Mouse (Mus musculus) forebrain, embryonic 11.5 days (tissue): ENCODE data around the gene Tas2r105. TPM values are rescaled to one million over a fixed set of nuclear protein-coding genes. Genes with fewer than 3 reads are reported as not detected.

ENCODE experiments used
- ATAC-seq: fragments of 200-750 bp; cut with Nextera tagmentation; replicated peaks from 2 replicates; pipeline ENCODE4 v1.8.0; 2017; ENCODE audit warnings: moderate TSS enrichment; ENCODE audit not compliant: low FRiP score
- DNase-seq: peaks from one replicate; pipeline ENCODE4 v3.0.0-alpha.2; 2017; ENCODE audit warnings: low spot score
- H3K27ac ChIP-seq: fragments of 300-500 bp; sonication (generic); 2 replicates; pipeline ENCODE4 v1.5.1; 2014; ENCODE audit warnings: low read depth, low read length
- H3K27me3 ChIP-seq: fragments of 300-500 bp; sonication (generic); 2 replicates; pipeline ENCODE4 v1.6.1; 2014; ENCODE audit warnings: mild to moderate bottlenecking, low read length, mixed read lengths; ENCODE audit not compliant: control insufficient read depth, insufficient read depth
- H3K36me3 ChIP-seq: fragments of 300-500 bp; sonication (generic); 2 replicates; pipeline ENCODE4 v1.6.1; 2014; ENCODE audit warnings: mild to moderate bottlenecking, low read length, moderate library complexity, mixed read lengths; ENCODE audit not compliant: control insufficient read depth, insufficient read depth
- H3K4me1 ChIP-seq: fragments of 300-500 bp; sonication (generic); replicated peaks from 2 replicates; pipeline ENCODE4 v1.6.1; 2014; ENCODE audit warnings: low read length, mixed read lengths; ENCODE audit not compliant: control insufficient read depth, insufficient read depth
- H3K4me2 ChIP-seq: fragments of 300-500 bp; sonication (generic); 2 replicates; pipeline ENCODE4 v1.6.1; 2014; ENCODE audit warnings: low read depth, mild to moderate bottlenecking, low read length, moderate library complexity, mixed read lengths; ENCODE audit not compliant: severe bottlenecking
- H3K4me3 ChIP-seq: fragments of 300-500 bp; sonication (generic); 2 replicates; pipeline ENCODE4 v1.5.1; 2014; ENCODE audit warnings: low read depth, low read length
- H3K9ac ChIP-seq: fragments of 300-500 bp; sonication (generic); 2 replicates; pipeline ENCODE4 v1.6.1; 2014; ENCODE audit warnings: low read length
- H3K9me3 ChIP-seq: fragments of 300-500 bp; sonication (generic); 2 replicates; pipeline ENCODE4 v1.6.1; 2016; ENCODE audit warnings: low read length, mixed read lengths; ENCODE audit not compliant: control insufficient read depth
- WGBS: fragments of 180-500 bp; shearing (Covaris S2); extraction: QIAGEN DNeasy Blood & Tissue Kit; methylation state at CpG from one replicate; pipeline ENCODE4 v1.1.7; 2014; 5-methylcytosine and 5-hydroxymethylcytosine counted together
- polyA plus RNA-seq: library from polyadenylated mRNA; unstranded; fragments of >200 nt; fragmentation: Nextera tagmentation; extraction: Ambion mirVana; gene quantifications from 2 replicates; pipeline ENCODE4 v1.2.1, GENCODE M21; 2014

The Tas2r105 gene
- polyA plus RNA-seq = not detected in 2 replicates

- WGBS = 82% methylated on average over 1 of the region's 1 CpGs
- Histone ChIP-seq H3K9me3 (no peaks in the 10 kb centered on the region), H3K4me3 (no peak within 1 kb of the TSS), H3K4me1 (no peaks in the 10 kb centered on the region), H3K27ac (no peak within 1 kb of the TSS), H3K36me3 (no peaks in the 10 kb centered on the region), H3K27me3 (no peaks in the 10 kb centered on the region), H3K4me2 (no peak within 1 kb of the TSS), H3K9ac (no peak within 1 kb of the TSS)
- no peak for ATAC-seq
- no peak for DNase-seq
Observed at GRCm38 (mm10) chr6:131687395-131687794, at the start of gene Tas2r105. Gene Tas2r105 (minus strand): TSS chr6:131687495.

DNA sequence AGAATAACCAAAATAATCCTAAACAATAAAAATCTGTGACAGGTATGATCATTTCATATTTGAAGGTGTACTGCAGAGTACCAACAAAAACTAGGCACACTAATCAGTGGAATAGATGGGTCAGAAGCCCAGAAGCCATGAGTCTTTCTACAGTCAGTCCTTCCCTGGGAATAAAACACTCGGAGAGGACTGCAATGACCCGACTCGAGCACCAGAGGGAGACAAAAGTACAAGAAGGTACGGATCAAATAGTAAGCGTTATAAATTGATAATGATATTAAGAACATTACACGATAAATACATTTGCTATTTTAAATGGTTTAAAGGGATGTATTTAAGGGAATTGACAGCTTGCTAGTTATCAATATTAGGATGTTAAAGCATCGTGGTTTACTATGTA lies 25.5 kb upstream of the Tas2r105 start:
- no peak overlapping the region for H3K4me2 ChIP-seq
- H3K4me3 ChIP-seq = no peak overlapping the region
- H3K27me3 ChIP-seq = no peaks in the 10 kb centered on the region
- H3K4me1 ChIP-seq = no peaks in the 10 kb centered on the region
- no peak overlapping the region for H3K9ac ChIP-seq
- no peaks in the 10 kb centered on the region; the same call in 1 of the 2 replicates for H3K9me3 ChIP-seq
- DNase-seq (no peak), ATAC-seq (no peak)
- no peaks in the 10 kb centered on the region for H3K36me3 ChIP-seq
- WGBS = 49% methylated on average over 7 of the region's 7 CpGs
- no peak overlapping the region for H3K27ac ChIP-seq

DNA sequence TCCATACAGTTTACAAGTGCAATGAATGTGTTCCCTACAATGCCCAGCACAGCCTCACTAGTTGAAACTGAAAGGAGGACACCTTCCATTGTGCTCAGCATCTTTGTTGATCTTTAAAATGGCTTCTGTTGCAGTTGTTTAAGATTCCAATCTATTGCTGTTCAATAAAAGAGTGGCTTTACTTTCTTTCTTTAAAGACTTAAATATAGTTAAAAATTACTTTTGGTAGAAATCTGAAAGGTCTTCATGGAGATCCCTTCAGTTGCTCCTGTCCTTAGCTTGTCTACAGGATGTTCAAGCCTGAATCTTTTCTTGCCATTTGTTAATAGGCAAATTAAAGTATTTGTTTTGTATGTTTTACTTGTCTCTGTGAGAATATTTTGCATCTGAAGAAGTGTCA lies 2.7 kb upstream of the Tas2r105 start, which contains the start of gene Tas2r114:
Gene Tas2r114, minus strand, starts transcription at position 101 of the 400 bp plus-strand sequence.
- no peak for DNase-seq
- Histone ChIP-seq H3K9ac (no peak within 1 kb of the TSS), H3K27me3 (no peaks in the 10 kb centered on the region), H3K9me3 (no peaks in the 10 kb centered on the region; the same call in 1 of the 2 replicates), H3K4me1 (no peaks in the 10 kb centered on the region), H3K4me3 (no peak within 1 kb of the TSS), H3K36me3 (no peaks in the 10 kb centered on the region), H3K4me2 (no peak within 1 kb of the TSS), H3K27ac (no peak within 1 kb of the TSS)
- ATAC-seq = no peak

- Histone ChIP-seq H3K4me1 (no peaks in the 10 kb centered on the region), H3K27ac (no peak within 1 kb of the TSS), H3K9ac (no peak within 1 kb of the TSS), H3K4me3 (no peak within 1 kb of the TSS), H3K27me3 (no peaks in the 10 kb centered on the region), H3K9me3 (no peaks in the 10 kb centered on the region), H3K4me2 (no peak within 1 kb of the TSS), H3K36me3 (no peaks in the 10 kb centered on the region)
- ATAC-seq (no peak), DNase-seq (no peak)
- 87% methylated on average over 1 of the region's 1 CpGs for whole genome bisulfite sequencing
Observed at GRCm38 (mm10) chr6:131685644-131686043, 1.7 kb downstream of the Tas2r105 start, which contains the start of gene Tas2r104. Gene Tas2r104 (minus strand): TSS chr6:131685744.

- no peak within 1 kb of the TSS for H3K9ac ChIP-seq
Observed at GRCm38 (mm10) chr6:131678786-131679185, 8.5 kb downstream of the Tas2r105 start, which contains the start of gene Tas2r106. Gene Tas2r106 (minus strand): TSS chr6:131678886.

DNA sequence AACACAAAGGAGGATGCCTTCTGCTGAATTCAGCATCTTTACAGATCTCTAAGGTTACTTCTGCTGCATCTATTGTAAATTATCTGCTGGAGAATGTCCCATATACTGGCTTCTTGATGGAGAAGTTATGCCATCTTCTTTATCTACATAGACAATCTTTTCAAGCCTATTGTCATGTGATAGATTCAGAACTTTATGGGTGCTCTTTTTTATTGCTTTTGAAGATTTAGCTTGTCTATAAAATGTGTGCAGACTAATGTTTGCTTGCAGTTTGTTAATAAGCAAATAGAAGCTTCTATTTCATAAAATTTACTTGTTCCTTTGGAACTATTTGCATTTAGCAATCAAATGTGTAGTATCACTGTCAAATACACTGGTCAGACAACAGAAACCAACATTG lies 27.2 kb downstream of the Tas2r105 start, which contains the start of gene Tas2r107:
Gene Tas2r107, minus strand, starts transcription at position 101 of the 400 bp plus-strand sequence.
- no peaks in the 10 kb centered on the region for H3K36me3 ChIP-seq
- H3K27me3 ChIP-seq = no peaks in the 10 kb centered on the region
- H3K9me3 ChIP-seq = no peaks in the 10 kb centered on the region
- no peaks in the 10 kb centered on the region for H3K4me1 ChIP-seq
- H3K4me3 ChIP-seq = no peak within 1 kb of the TSS
- no peak for ATAC-seq
- H3K9ac ChIP-seq = no peak within 1 kb of the TSS
- no peak for DNase-seq
- no peak within 1 kb of the TSS for H3K27ac ChIP-seq
- no peak within 1 kb of the TSS for H3K4me2 ChIP-seq

More at GRCm38 (mm10) chr6:131678786-131679185, 8.5 kb downstream of the Tas2r105 start, which contains the start of gene Tas2r106:
- no peak within 1 kb of the TSS for H3K27ac ChIP-seq
- no peaks in the 10 kb centered on the region for H3K36me3 ChIP-seq
- ATAC-seq (no peak), DNase-seq (no peak)
- no peaks in the 10 kb centered on the region for H3K27me3 ChIP-seq
- WGBS = 77% methylated on average over 3 of the region's 3 CpGs
- H3K4me1 ChIP-seq = no peaks in the 10 kb centered on the region
- no peak within 1 kb of the TSS for H3K4me2 ChIP-seq
- H3K9me3 ChIP-seq = no peaks in the 10 kb centered on the region
- no peak within 1 kb of the TSS for H3K4me3 ChIP-seq

Other genes with a start within 250 kb of the Tas2r105 start
- gene 5430401F13Rik, start 201.1 kb downstream of the Tas2r105 start, polyA plus RNA-seq = not detected in 2 replicates
- gene Gm6619, start 201.1 kb downstream of the Tas2r105 start, polyA plus RNA-seq = not detected in 2 replicates
- gene Tas2r130, start 56.6 kb downstream of the Tas2r105 start, polyA plus RNA-seq = not detected in 2 replicates
- not detected in 2 replicates for gene Tas2r107, start 27.3 kb downstream of the Tas2r105 start, polyA plus RNA-seq
- gene Tas2r106, start 8.6 kb downstream of the Tas2r105 start, polyA plus RNA-seq = not detected in 2 replicates
- gene Tas2r104, start 1.8 kb downstream of the Tas2r105 start, polyA plus RNA-seq = not detected in 2 replicates
- not detected in 2 replicates for gene Tas2r114, start 2.6 kb upstream of the Tas2r105 start, polyA plus RNA-seq